Mouse (Mus musculus) skeletal muscle tissue, adult 2 months (tissue): ENCODE measurements around the gene Znhit6.

Source experiments
- DNase-seq: peaks from one replicate; pipeline ENCODE4 v3.0.0-alpha.2; 2012; ENCODE audit warnings: low read depth, low spot score

Znhit6 gene

GRCm38 (mm10) chr3:145605437-145606123 is 29.6 kb downstream of the Znhit6 start:
- DNase-seq, result peak; percentile 21

GRCm38 (mm10) chr3:145608320-145608719 is 32.3 kb downstream of the Znhit6 start:
- no peak for DNase-seq

GRCm38 (mm10) chr3:145612662-145613061 is 36.7 kb downstream of the Znhit6 start:
- DNase-seq, result no peak

GRCm38 (mm10) chr3:145613234-145613633 is 37.2 kb downstream of the Znhit6 start:
- no peak for DNase-seq

- DNase-seq, result no peak
These were observed 38.5 kb downstream of the Znhit6 start for GRCm38 (mm10) chr3:145614362-145615115.

GRCm38 (mm10) chr3:145618299-145618698 is 42.3 kb downstream of the Znhit6 start:
- DNase-seq, result peak; percentile 49

- no peak for DNase-seq
These were observed 43.8 kb downstream of the Znhit6 start for GRCm38 (mm10) chr3:145619621-145620365.

- no peak for DNase-seq
These were observed 45.2 kb downstream of the Znhit6 start for GRCm38 (mm10) chr3:145621209-145621608.

- no peak for DNase-seq
These were observed 47.0 kb downstream of the Znhit6 start for GRCm38 (mm10) chr3:145623047-145623446.

GRCm38 (mm10) chr3:145624786-145625185 is 48.8 kb downstream of the Znhit6 start:
- DNase-seq, result no peak

GRCm38 (mm10) chr3:145625546-145625945 is 49.5 kb downstream of the Znhit6 start:
- DNase-seq, result no peak

- no peak for DNase-seq
These were observed 50.1 kb downstream of the Znhit6 start for GRCm38 (mm10) chr3:145626063-145626462.

GRCm38 (mm10) chr3:145627830-145628229 is 51.8 kb downstream of the Znhit6 start:
- no peak for DNase-seq

- no peak for DNase-seq
These were observed 52.6 kb downstream of the Znhit6 start for GRCm38 (mm10) chr3:145628643-145629042.

- no peak for DNase-seq
These were observed 56.9 kb downstream of the Znhit6 start for GRCm38 (mm10) chr3:145632888-145633287.

GRCm38 (mm10) chr3:145634002-145634710 is 58.2 kb downstream of the Znhit6 start:
- no peak for DNase-seq

- no peak for DNase-seq
These were observed 64.2 kb downstream of the Znhit6 start for GRCm38 (mm10) chr3:145640170-145640569.

GRCm38 (mm10) chr3:145640583-145640982 is 64.6 kb downstream of the Znhit6 start:
- DNase-seq, result peak; percentile 25

- DNase-seq, result no peak
These were observed 65.2 kb downstream of the Znhit6 start for GRCm38 (mm10) chr3:145641036-145641685.

GRCm38 (mm10) chr3:145641878-145642277 is 65.9 kb downstream of the Znhit6 start:
- no peak for DNase-seq

GRCm38 (mm10) chr3:145642861-145643260 is 66.9 kb downstream of the Znhit6 start:
- DNase-seq, result no peak
